Mouse (Mus musculus): ENCODE data around the gene Hnrnph2.

The Hnrnph2 gene

DNA sequence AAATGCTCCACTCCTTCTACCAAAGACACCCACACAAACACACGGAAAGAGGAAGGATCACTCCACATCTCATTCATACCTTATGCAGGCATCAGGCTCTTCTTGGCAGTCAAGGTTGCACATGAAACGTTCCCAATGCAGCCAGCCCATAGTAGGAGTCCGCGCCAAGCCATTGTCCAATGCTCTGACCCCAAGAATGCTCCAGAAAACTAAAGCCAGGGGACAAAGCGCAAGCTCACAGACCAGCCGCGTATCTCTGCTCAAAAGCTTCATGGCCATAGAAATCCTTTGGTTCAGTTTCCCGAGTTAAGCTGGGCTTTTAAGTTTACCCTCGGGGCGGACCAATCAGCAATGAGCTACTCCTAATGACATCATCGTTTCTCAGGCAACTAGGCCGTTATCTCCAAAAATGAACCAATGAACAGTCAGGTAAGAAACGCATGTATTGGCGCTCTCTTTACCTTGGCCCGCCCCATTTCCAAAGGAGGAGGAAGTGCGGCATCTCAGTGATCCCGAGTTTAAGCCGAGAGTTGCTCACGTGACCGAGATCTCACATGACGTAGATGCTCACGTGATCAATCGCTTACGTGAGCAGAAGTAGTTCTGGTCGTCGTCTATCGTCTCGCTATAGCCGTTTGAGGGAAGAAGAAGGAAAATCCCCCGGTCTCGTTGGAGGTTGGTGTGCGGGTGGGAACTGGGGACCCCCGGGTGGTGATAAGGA, at the start of gene Hnrnph2, which contains the start of gene Gla:
Gene Hnrnph2 (plus strand): TSS at position 521 of the 721 bp plus-strand sequence.
Gene Gla (minus strand): TSS at position 467 of the 721 bp plus-strand sequence.
- peak; percentile 92 for DNase-seq (ENCODE audit: low read depth, low spot score)

DNA sequence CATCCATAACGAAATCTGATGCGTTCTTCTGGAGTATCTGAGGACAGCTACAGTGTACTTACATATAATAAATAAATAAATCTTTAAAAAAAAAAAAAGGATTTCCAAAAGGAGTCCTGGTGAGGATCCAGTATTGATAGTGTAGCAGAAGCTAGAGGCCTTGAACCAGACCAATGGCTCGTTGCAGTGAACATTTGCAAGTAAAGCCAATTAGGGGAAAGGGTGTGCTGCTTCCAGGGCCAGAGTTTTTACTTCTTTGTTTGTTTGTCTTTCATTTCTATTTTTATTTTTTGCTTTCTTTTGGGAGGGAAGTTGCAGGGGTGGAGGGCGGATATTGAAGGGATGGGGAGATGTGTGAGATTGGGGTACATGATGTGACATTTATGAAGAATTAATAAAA, 47.7 kb upstream of the Hnrnph2 start:
- no peak for DNase-seq (ENCODE audit: low read depth, low spot score)

DNA sequence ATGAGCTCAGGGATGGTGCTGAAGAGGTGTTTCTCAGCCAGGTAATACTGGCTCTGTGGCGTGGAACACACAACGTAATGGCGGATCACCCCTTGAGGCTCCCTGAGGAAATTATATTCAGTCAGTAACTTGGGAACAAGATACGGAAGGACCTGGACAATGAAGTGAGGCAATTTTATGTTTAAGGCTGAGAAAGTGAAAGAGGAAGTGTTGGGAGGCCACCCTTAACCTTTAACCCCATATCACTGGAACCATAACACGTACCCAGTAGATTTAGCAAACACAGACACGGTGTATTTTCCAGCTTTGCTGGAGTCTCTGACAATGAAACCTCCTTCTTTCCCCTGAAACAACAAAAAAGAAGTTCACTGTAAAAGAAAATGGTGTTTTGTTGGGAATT, 46.6 kb upstream of the Hnrnph2 start:
- DNase-seq (ENCODE audit: low read depth, low spot score): no peak

DNA sequence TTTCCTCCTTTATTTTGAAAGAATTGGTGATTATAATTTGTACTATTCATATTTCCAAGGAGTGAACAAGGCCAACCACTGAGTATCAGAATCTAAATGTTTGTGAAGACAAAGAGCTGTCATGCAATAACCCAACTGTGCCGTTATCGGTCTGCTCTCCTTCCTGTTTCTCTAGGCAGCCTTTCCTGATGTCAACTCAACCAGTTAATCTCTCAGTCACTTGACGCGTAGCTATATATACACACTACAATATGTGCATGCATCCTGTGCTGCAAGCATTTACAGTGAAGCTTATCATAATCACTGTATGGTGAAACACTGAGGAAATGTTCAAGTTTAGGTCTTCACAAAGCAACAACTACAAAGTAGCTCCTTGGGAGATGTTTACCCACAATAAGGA, 36.7 kb upstream of the Hnrnph2 start:
- DNase-seq (ENCODE audit: low read depth, low spot score): no peak

DNA sequence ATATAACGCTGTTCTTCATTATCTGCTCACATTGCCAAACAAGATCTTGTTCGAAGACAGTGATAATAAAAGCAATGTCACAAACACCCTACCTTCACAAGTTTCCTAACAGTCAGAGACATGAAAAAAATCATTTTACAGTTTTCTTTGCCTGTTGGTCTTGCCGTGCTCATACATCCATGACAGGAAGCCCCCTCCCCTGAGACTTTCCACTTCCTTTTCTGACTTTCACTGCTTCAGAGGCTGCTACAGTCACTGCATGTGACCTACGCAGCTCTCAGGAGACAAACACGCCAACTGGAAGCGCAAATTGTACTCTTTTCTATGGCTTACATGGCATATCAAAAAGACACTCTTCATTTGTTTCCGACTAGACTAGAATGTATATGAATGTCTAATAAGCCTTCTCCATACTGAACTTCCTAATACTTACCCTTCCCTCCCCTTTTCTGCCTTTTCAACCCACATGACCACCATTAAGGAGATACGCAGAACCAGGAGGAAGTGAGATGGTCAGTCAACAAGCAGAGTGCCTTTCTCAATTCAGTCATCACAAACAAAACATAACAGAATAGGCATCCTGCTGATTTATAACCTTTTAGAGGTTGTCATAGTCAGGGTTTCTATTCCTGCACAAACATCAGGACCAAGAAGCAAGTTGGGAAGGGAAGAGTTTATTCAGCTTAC, 34.3 kb upstream of the Hnrnph2 start:
- no peak for DNase-seq (ENCODE audit: low read depth, low spot score)

DNA sequence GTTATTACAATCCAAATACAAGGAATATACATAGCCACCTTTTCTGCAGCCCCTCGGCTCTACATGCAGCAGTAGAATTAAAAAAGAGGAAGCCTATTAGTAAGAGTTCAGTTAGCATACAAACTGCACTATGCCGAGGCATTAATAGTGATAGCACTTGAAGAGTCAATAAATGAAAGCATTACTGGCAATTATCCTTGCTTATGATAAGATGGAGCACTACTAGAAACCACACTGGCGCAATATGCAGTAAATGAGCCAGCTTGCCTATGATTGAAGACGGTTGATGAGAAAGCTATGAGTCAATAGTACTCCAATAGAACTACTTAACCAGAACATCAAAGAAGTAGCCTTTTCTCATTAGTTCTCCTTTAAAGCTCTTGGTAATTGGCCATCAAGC, 23.1 kb upstream of the Hnrnph2 start:
- DNase-seq (ENCODE audit: low read depth, low spot score): no peak

DNA sequence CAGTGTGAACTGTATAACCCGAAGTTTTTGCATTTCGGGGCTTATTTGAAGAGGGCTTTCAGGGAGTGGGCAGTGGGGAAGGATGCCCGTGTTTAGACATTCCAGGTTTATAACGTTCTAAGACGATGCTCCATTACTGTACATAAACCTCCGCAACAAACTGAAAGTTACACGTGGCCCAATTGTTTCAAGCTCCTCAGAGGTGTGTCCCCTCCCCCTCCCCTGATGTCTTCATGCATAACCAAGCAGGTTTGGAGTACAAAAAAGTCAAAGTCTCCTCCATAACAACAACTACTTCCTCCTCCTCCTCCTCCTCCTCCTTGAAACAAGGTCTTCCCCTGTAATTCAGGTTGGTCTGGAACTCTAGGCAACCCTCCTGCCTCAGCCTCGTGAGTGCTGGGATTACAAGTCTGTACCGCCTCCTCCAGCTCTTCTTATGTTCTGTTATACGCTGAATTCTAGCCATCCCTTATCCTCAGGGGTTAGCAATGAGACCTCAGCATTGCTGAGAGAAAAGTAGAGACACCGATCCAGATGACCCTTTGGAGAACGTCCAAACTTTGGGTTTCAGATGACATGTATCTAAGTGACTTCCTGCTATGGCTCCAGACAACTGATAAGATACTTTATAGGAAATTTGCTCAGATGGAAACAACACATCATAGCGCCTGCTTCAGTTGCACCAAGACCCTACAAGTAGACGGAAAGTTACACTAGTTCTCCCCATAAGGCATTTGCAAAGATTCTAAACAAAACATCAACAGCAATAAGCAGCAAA, 20.3 kb upstream of the Hnrnph2 start:
- DNase-seq (ENCODE audit: low read depth, low spot score): no peak

DNA sequence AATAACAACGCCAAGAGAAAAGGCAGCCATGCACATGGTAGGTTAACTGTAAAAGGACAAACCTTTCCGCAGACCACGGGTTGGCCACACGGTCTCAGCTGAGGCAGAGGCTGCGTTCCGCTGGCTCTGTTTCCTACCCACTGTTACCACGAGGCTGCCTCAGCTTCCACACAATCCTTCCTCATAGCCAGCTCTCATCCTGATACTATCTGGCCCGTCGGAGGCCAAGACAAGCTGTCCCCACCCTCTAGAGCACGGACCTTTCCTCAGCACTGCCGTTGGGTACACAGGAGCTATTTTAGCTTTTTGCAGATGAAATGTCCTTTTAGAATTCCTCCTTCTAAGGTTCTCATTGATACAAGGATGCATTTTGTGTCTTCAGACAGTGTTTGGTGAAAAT, 18.7 kb upstream of the Hnrnph2 start:
- DNase-seq (ENCODE audit: low read depth, low spot score): no peak

DNA sequence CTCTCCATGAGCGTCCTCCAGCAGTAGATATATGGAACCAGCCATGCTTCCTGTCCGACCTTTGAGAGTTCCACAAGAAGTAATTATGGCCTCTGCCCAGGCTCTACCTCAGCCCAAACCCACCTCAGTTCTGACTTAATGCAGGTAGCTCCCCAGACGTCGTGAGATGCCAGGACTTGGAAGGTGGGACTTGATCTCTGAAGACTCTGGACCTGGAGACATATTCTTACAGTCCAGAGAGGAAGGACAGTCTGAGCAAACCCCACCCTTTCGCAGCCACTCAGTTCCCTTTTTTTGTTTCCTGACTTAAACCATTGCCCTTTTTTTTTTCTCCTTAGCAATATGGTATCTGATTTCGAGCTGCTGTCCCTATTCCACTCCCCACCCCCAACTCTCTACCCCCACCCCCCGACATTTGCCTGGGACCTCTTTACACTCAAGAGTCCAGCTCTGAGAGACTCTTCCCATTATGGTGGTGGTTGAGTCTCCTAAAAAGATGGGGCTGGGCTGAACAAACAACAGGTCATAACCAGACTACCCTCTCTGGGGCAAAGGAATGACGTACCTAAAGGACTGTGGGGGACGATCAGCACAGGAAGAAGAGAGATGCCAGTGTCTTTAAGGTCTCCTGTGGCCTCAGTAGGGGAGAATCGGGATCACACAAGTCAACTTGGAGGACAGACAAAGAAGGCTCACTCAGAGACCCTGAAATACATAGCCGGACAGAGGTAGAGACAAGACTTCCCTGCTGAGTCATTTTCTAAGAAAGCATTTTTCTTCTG, 17.9 kb upstream of the Hnrnph2 start, which contains the start of gene Btk:
Gene Btk (minus strand): TSS at position 683 of the 782 bp plus-strand sequence.
- no peak for DNase-seq (ENCODE audit: low read depth, low spot score)

DNA sequence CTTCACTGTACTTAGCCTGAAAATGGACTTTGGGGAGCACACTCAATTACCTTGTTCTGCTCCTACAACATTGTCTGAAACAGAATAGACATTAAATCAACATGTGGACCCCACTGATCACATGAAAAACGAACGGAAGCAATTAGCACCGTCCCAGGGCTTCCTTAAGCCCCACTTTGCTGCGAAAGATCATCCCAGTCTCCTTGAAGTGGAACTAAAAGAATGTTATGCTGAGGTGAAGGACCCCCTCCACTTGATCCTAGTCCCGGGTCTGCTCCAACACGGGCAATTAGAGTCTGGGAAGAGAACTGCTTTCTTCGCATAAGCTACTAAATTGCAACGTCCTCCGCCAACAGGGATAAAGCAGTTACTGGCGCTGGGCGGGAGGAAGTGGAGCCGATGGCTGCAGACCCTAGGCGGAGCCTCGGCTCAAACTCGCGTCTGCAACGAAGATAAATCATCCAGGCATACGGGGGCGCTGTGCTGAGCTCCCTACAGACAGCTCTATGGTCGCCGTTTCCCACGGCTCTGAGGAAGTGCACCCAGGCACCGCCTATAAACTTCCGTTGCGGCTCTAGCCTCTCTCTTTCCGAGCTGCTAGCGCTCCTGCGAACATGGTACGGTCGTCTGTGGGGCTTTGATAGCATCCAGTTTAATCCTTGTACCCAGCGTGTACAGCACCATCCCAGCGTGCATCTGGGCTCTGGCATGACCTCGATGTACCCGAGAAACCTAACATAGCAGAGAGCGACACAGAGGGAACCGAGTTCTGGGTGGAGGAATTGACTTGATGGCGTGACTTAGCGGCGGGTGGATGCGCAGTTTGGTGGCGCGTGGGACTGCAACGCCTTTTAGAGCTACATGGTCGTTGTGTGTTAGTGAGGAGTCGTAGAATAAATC, 15.6 kb upstream of the Hnrnph2 start, which contains the start of gene Rpl36a:
Gene Rpl36a (plus strand): TSS at position 552 of the 900 bp plus-strand sequence.
- peak; percentile 66 for DNase-seq (ENCODE audit: low read depth, low spot score)

DNA sequence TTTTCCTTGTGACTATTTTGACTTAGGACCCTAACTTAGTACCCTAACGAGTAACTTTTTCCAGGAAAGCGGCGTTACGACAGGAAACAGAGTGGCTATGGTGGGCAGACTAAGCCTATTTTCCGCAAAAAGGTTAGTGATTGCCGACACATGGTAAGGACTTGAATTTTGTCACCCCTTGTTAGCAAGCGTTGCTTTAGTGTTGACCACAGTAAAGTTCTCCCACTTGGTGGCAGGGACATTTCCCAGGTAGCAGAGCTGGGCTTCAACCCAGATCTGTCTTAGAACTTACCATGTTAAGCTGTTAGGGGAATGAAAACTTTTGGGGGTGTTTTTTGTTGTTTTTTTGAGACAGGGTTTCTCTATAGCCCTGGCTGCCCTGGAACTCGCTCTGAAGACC, 14.5 kb upstream of the Hnrnph2 start:
- DNase-seq (ENCODE audit: low read depth, low spot score): no peak

DNA sequence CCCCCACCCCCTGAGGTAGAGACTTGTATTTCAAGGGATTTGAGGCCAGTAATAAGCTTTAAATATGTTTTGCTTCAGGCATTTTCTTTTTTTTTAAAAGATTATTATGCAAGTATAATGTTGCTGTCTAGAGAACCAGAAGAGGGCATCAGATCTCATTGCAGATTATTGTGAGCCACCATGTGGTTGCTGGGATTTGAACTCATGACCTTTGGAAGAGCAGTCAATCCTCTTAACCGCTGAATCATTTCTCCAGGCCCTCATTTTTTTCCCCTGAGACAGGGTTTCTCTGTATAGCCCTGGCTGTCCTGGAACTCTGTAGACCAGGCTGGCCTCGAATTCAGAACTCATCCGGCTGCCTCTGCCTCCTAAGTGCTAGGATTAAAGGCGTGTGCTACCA, 12.7 kb upstream of the Hnrnph2 start:
- DNase-seq (ENCODE audit: low read depth, low spot score): no peak

DNA sequence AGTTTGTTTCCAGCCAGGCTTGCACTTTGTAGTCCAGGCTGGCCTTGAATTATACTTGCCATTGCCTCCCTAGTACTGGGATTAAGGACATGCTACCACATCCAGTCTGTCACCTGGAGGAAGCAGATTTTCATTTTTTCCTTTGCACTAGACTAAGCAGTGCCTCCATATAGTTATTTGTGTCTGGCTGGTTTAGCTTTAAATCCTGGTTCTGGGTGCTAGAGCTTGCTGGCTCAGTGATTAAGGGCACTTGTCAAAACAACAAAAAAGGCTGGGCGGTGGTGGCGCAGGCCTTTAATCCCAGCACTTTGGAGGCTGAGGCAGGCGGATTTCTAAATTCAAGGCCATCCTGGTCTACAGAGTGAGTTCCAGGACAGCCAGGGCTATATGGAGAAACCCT, 12.0 kb upstream of the Hnrnph2 start:
- DNase-seq (ENCODE audit: low read depth, low spot score): no peak

DNA sequence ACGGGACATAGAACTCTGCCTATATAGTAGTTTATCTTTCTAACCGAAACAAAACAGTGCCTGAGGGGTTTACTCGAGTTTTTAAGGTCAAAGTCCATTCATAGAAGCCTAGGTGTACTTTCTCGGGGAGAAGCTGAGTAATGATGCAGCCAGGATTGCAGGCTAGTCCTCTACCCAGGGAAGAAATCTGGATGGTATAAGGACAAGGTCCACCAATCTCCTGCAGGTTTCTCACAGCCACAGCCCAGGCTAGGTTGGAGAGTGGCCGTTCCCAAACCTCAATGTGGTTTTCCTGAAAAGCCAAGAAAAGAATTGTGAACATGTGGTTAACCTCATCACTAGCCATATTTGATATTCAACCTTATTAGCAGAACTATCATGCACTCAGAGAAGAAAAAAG, 11.1 kb upstream of the Hnrnph2 start:
- no peak for DNase-seq (ENCODE audit: low read depth, low spot score)

DNA sequence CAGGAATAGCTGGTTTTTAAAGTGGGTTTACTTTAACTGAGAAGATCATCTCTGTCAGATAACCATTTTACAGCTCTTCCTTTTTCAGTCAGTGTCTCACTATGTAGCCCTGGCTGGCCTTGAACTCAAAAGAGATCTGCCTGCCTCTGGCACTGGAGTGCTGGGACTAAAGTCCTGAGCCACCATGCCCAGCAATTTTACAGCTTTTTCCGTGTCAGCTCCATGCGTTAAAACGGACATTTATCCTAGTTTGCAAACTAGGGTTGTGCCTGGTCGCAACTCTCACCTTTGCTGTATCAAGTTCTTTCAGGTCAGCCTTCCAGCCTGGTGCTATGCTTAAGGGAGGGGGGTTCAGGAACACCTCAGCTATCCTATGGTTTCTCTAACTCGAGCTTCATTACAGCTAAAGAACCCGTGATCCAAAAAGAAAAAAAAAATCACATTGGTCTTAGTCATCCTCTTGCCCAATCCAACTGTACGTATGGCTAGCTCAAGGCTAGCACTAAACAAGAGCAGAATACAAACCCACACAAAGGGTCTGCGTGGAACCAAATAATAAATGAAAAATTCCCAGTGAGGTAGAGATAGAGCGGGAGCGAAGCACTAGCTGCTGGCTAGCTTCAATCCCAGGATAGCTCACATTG, 935 bp upstream of the Hnrnph2 start:
- no peak for DNase-seq (ENCODE audit: low read depth, low spot score)

DNA sequence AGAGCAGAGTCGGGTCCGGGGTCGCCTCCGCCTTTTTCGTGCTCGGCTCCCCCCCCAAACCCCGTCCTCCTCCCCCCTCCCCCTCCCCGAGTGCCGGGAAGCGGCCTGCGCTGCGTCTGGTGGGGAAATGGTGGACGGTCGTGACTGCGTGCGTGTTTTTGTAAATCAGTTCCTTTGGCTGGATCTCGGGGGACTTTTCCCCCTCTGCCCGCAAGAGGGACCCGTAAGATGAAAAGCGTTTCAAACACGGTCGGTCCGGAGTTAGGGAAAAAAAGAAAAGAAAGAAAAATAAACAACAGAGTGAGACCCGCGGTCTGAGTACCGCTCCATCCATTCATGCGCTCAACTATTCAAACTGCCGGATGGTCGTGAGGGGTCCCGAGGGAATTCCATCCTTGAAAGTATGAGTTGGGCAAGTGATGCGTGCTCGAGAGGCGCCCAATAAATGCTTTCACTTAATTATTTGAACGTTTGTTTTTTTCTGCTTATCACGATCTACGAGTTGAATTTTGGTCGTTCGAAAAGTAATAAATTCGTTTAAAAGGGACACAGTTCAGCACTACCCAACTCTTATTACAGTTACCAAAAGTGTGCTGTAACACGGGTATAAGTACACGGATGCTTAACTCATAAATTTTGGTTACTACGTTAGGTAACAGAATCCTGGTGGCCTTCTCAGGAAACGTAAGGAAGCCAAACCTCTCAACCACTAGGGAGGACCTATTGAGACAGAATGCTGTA, 571 bp downstream of the Hnrnph2 start:
- no peak for DNase-seq (ENCODE audit: low read depth, low spot score)

DNA sequence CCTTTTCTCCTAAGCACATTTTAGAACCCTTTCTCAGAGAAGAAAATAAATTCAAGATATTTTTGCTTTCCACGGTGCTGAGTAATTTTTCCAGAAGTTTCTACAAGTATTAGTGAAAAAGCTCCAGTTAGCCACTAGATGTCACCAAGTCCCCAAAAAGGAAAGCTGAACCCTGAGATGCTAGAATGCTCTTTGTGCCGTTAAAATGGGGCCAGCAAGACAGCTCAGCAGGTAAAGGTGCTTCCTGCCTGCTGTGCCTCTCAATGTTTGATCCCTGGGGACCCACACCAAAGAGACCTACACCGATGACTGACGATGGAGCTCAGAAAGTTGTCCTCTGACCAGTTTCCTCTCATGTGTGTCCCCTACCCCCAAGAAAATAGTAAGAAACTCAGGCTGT, 8.5 kb downstream of the Hnrnph2 start:
- no peak for DNase-seq (ENCODE audit: low read depth, low spot score)

DNA sequence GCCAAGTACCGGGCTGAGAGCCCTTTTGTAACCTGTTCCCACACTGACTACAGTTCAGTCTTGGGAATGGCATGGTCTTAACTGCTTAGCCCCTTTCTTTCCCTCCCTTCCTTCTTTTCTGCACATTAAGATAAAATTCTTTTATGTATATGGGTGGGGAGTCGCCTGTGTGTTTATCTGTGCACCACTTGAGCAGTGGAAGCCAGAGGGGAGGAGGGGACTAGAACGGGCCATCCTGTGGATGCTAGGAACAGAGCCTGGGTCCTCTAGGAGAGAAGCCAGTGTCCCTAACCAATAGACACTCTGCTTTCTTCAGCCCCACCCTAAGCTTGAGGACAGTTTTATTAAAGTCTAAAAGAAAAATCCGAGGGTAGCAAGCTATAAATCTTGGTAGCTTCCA, 10.0 kb downstream of the Hnrnph2 start:
- DNase-seq (ENCODE audit: low read depth, low spot score): no peak

DNA sequence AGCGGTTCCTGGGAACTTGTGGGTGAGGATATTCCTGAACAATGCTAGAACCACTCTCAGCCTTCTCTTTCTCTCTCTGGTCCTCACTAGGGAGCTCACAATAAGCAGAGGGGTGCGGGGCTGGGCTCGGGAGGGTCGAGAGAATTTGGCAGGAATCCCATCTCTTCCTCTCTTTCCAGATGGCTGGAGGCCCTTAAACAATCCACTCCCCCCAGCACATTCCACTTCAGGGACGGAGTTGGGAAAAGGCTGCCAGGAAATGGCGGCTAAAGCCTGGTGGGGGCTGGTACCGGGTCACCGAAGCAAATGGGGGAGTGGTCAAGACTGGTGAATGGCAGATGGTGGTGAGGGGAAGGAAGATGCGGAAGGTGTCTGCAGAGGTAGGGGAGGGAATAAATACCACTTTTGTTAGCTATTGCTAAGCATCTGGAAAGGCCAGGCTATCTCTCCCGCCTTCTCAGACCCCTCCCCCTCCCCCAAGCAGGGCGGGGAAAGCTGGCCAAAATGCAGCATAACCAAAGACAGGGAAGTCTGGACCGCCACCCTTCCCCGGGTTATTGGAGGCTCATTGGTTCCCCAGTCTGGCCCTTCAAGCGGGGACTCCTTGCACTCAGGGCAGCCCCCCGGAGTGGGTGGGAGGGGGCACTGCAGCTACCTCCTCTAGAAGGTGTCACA, 11.4 kb downstream of the Hnrnph2 start:
- no peak for DNase-seq (ENCODE audit: low read depth, low spot score)
